Mouse (Mus musculus) Muller cell, postnatal 12 days (primary cell): ENCODE data around the gene Zkscan4.

Experiments
- DNase-seq: peaks from one replicate; pipeline ENCODE4 v3.0.0-alpha.2; 2015; ENCODE audit errors: inconsistent ontology term

Gene Zkscan4

DNA sequence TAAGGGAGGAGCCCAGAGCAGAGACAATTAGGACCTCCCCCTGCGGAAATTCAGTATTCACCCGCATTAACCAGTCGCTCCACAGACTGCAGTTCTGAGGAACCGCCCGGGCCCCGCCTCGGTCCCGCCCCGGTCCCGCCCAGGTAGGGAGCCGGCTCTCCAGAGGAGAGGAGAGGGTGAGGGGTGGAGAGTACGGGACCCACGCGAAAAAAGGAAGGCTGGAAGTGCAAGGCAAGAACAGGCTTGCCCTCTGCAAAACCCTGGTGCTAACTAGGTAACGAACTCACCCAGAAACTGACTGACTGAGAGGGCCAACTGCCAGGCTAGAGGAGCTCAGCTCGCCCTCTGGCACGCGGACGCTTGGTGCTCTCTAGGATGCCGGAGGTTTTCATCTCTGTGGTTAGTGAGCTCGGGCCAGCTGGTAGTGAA, 27.5 kb downstream of the Zkscan4 start:
- peak; percentile 98 for DNase-seq

GRCm38 (mm10) chr13:21530136-21530535, 51.4 kb downstream of the Zkscan4 start:
- DNase-seq = peak; percentile 29

- peak; percentile 90 for DNase-seq
Observed at GRCm38 (mm10) chr13:21530781-21531201, 52.1 kb downstream of the Zkscan4 start, which contains the start of gene Zkscan8. TSS of gene Zkscan8 (minus strand) at chr13:21531120.
